ENCODE assay signal across 8 mouse cellular contexts in genomic region chr1:126737554-126738290, GRCm38 (mm10).
DNase-seq lines count a peak whose midpoint lies in the region; ATAC-seq and TF ChIP-seq lines count a peak whose summit lies in the region.

No protein-coding gene starts in this region.

- no peaks in the 10 kb centered on the region for H3K27me3 ChIP-seq in thymus, adult 2 months (ENCODE audit: control insufficient read depth, insufficient read depth, low read length)
- H3K27me3 ChIP-seq in forebrain, embryonic 13.5 days: no peaks in the 10 kb centered on the region
- H3K27me3 ChIP-seq in heart, embryonic 14.5 days (ENCODE audit: control insufficient read depth, insufficient read depth, low read length): no peaks in the 10 kb centered on the region
- peaks cover 12% of the 10 kb centered on the region; the same call in 1 of the 2 replicates for H3K27me3 ChIP-seq in kidney, embryonic 15.5 days
- H3K27me3 ChIP-seq in limb, embryonic 14.5 days (ENCODE audit: control insufficient read depth, insufficient read depth, low read length): no peaks in the 10 kb centered on the region
- no peaks in the 10 kb centered on the region; the same call in 1 of the 2 replicates for H3K27me3 ChIP-seq in midbrain, embryonic 16.5 days (ENCODE audit: control insufficient read depth, insufficient read depth, low read depth, low read length)

- peak overlapping the region; percentile 65 for H3K9ac ChIP-seq in forebrain, embryonic 13.5 days
- H3K9ac ChIP-seq in heart, embryonic 14.5 days (ENCODE audit: low read length): peak overlapping the region; percentile 79
- H3K9ac ChIP-seq in kidney, embryonic 15.5 days: peak overlapping the region; percentile 35; the same call in 1 of the 2 replicates
- 0 out of 2 replicates have a peak overlapping the region, but pooled peaks have one; percentile 1 for H3K9ac ChIP-seq in limb, embryonic 14.5 days (ENCODE audit: low read depth, low read length, severe bottlenecking)
- H3K9ac ChIP-seq in midbrain, embryonic 16.5 days (ENCODE audit: low read depth, low read length): peak overlapping the region; percentile 57

- no peak overlapping the region for H3K27ac ChIP-seq in thymus, adult 2 months (ENCODE audit: control insufficient read depth, insufficient read depth, low read length)
- H3K27ac ChIP-seq in forebrain, embryonic 13.5 days: peak overlapping the region; percentile 66
- H3K27ac ChIP-seq in heart, embryonic 14.5 days (replicated peaks in 1 of 2; ENCODE audit: control insufficient read depth in 1 of 2, insufficient read depth in 1 of 2, low read depth in 2 of 2, low read length in 2 of 2): 0 out of 4 replicates have a peak overlapping the region, but pooled peaks of 1 of the 2 experiments have one; percentile 44
- H3K27ac ChIP-seq in kidney, embryonic 15.5 days: 0 out of 2 replicates have a peak overlapping the region, but pooled peaks have one; percentile 20
- H3K27ac ChIP-seq in limb, embryonic 14.5 days (replicated peaks; ENCODE audit: low read depth, low read length): no peak overlapping the region
- H3K27ac ChIP-seq in midbrain, embryonic 16.5 days (ENCODE audit: low read length): peak overlapping the region; percentile 70

- peaks cover 6% of the 10 kb centered on the region; the same call in 1 of the 2 replicates for H3K4me1 ChIP-seq in thymus, adult 2 months (replicated peaks; ENCODE audit: control insufficient read depth, insufficient read depth, low read length)
- peaks cover 39% of the 10 kb centered on the region for H3K4me1 ChIP-seq in forebrain, embryonic 13.5 days
- H3K4me1 ChIP-seq in heart, embryonic 14.5 days (ENCODE audit: control insufficient read depth in 2 of 2, insufficient read depth in 2 of 2, low read length in 2 of 2): peaks cover 7 to 25% of the 10 kb centered on the region in 2 experiments; a peak in 3 of 4 replicates
- H3K4me1 ChIP-seq in kidney, embryonic 15.5 days: peaks cover 24% of the 10 kb centered on the region
- H3K4me1 ChIP-seq in limb, embryonic 14.5 days (ENCODE audit: control insufficient read depth, insufficient read depth, low read length): peaks cover 20% of the 10 kb centered on the region
- peaks cover 13% of the 10 kb centered on the region for H3K4me1 ChIP-seq in midbrain, embryonic 16.5 days (ENCODE audit: control insufficient read depth, insufficient read depth, low read length)

- peak overlapping the region; percentile 21; the same call in 1 of the 2 replicates for H3K4me3 ChIP-seq in thymus, adult 2 months (ENCODE audit: control insufficient read depth, insufficient read depth, low read length)
- peak overlapping the region; percentile 43 for H3K4me3 ChIP-seq in forebrain, embryonic 13.5 days
- peak overlapping the region; percentile 54 to 62 for H3K4me3 ChIP-seq in heart, embryonic 14.5 days (ENCODE audit: control insufficient read depth in 1 of 2, insufficient read depth in 1 of 2, low read depth in 1 of 2, low read length in 2 of 2)
- H3K4me3 ChIP-seq in kidney, embryonic 15.5 days (replicated peaks): peak overlapping the region; percentile 42
- H3K4me3 ChIP-seq in limb, embryonic 14.5 days (replicated peaks; ENCODE audit: low read length): peak overlapping the region; percentile 27
- H3K4me3 ChIP-seq in midbrain, embryonic 16.5 days (ENCODE audit: low read depth, low read length): peak overlapping the region; percentile 45

- DNase-seq in thymus, adult 2 months: no peak
- DNase-seq in thymus, postnatal 10 days (ENCODE audit: low spot score in 2 of 2): no peak
- peak; percentile 47 for DNase-seq in limb, embryonic 14.5 days (ENCODE audit: low spot score)
- DNase-seq in urinary bladder, postnatal 36 days (ENCODE audit: low spot score in 2 of 2): peak; percentile 44 to 48

- TF ChIP-seq CTCF in thymus, adult 2 months (IDR thresholded peaks at IDR 0.05; ENCODE audit: borderline replicate concordance, control insufficient read depth, extremely low read depth, insufficient read depth, low read length, poor library complexity): no peak

- H3K36me3 ChIP-seq in thymus, adult 2 months (ENCODE audit: control insufficient read depth, insufficient read depth, low read length): no peaks in the 10 kb centered on the region
- H3K36me3 ChIP-seq in forebrain, embryonic 13.5 days (ENCODE audit: poor library complexity, severe bottlenecking): no peaks in the 10 kb centered on the region
- H3K36me3 ChIP-seq in heart, embryonic 14.5 days (ENCODE audit: control insufficient read depth, insufficient read depth, low read length): no peaks in the 10 kb centered on the region
- H3K36me3 ChIP-seq in kidney, embryonic 15.5 days: no peaks in the 10 kb centered on the region
- no peaks in the 10 kb centered on the region for H3K36me3 ChIP-seq in limb, embryonic 14.5 days (ENCODE audit: control insufficient read depth, insufficient read depth, low read length)
- H3K36me3 ChIP-seq in midbrain, embryonic 16.5 days (ENCODE audit: control insufficient read depth, insufficient read depth, low read length): no peaks in the 10 kb centered on the region

- no peaks in the 10 kb centered on the region for H3K9me3 ChIP-seq in forebrain, embryonic 13.5 days (replicated peaks)
- H3K9me3 ChIP-seq in heart, embryonic 14.5 days (ENCODE audit: control insufficient read depth, low read length): no peaks in the 10 kb centered on the region
- H3K9me3 ChIP-seq in kidney, embryonic 15.5 days (replicated peaks): no peaks in the 10 kb centered on the region
- no peaks in the 10 kb centered on the region for H3K9me3 ChIP-seq in limb, embryonic 14.5 days (ENCODE audit: control insufficient read depth, low read length)
- no peaks in the 10 kb centered on the region for H3K9me3 ChIP-seq in midbrain, embryonic 16.5 days (replicated peaks; ENCODE audit: control insufficient read depth, low read length, poor library complexity, severe bottlenecking)

- ATAC-seq in forebrain, embryonic 13.5 days: peak; percentile 73
- ATAC-seq in heart, embryonic 14.5 days (ENCODE audit: insufficient number of reproducible peaks, insufficient read depth, low FRiP score, low read depth): 0 out of 2 replicates have a peak, but pooled peaks have one; percentile 39
- peak; percentile 88 for ATAC-seq in kidney, embryonic 15.5 days (replicated peaks; ENCODE audit: low FRiP score)
- ATAC-seq in limb, embryonic 14.5 days (ENCODE audit: low FRiP score, low read depth): peak; percentile 70; the same call in 1 of the 2 replicates
- ATAC-seq in midbrain, embryonic 16.5 days: peak; percentile 36; the same call in 1 of the 2 replicates

- TF ChIP-seq POLR2A in thymus, adult 2 months (IDR thresholded peaks at IDR 0.05; ENCODE audit: control insufficient read depth, extremely low read depth, insufficient read depth, low read length, poor library complexity): no peak
- no peak for TF ChIP-seq POLR2A in limb, embryonic 14.5 days (IDR thresholded peaks at IDR 0.05; ENCODE audit: borderline replicate concordance, extremely low read depth, insufficient read depth, insufficient read length)

- WGBS in thymus, adult 2 months: 4% methylated on average over 18 of the region's 18 CpGs
- WGBS in forebrain, embryonic 13.5 days: 5% methylated on average over 18 of the region's 18 CpGs
- WGBS in heart, embryonic 14.5 days: 8% methylated on average over 18 of the region's 18 CpGs
- 6% methylated on average over 18 of the region's 18 CpGs for WGBS in kidney, embryonic 15.5 days
- WGBS in limb, embryonic 14.5 days: 4% methylated on average over 18 of the region's 18 CpGs
- 4% methylated on average over 18 of the region's 18 CpGs for WGBS in midbrain, embryonic 16.5 days

- H3K4me2 ChIP-seq in forebrain, embryonic 13.5 days: peak overlapping the region; percentile 65
- peak overlapping the region; percentile 85 for H3K4me2 ChIP-seq in heart, embryonic 14.5 days (ENCODE audit: low read length)
- peak overlapping the region; percentile 67 for H3K4me2 ChIP-seq in kidney, embryonic 15.5 days
- peak overlapping the region; percentile 57 for H3K4me2 ChIP-seq in limb, embryonic 14.5 days (replicated peaks; ENCODE audit: low read depth, low read length, severe bottlenecking)
- peak overlapping the region; percentile 89 for H3K4me2 ChIP-seq in midbrain, embryonic 16.5 days (ENCODE audit: low read length)

Comparison
In these comparisons a context has a peak if more than half of its experiments do, and no peak if none do; other contexts are left out.
1. DNase-seq: peak in limb, embryonic 14.5 days (single experiment) and urinary bladder, postnatal 36 days (2 of 2); none in thymus, adult 2 months (single experiment) and thymus, postnatal 10 days (0 of 2).
2. H3K27ac ChIP-seq: peak in forebrain, embryonic 13.5 days (single experiment), kidney, embryonic 15.5 days (single experiment) and midbrain, embryonic 16.5 days (single experiment); none in thymus, adult 2 months (single experiment) and limb, embryonic 14.5 days (single experiment).
3. ATAC-seq: peak in every context shown above with its lines; median percentile 88 in kidney, embryonic 15.5 days; 73 in forebrain, embryonic 13.5 days; 70 in limb, embryonic 14.5 days; 39 in heart, embryonic 14.5 days; 36 in midbrain, embryonic 16.5 days.
4. H3K9ac ChIP-seq: peak in every context shown above with its lines; median percentile 79 in heart, embryonic 14.5 days; 65 in forebrain, embryonic 13.5 days; 57 in midbrain, embryonic 16.5 days; 35 in kidney, embryonic 15.5 days; 1 in limb, embryonic 14.5 days.
5. Peak in every context shown above with its lines, with median percentiles within 50 percentile points of each other: H3K4me3 ChIP-seq and H3K4me2 ChIP-seq.